Mouse (Mus musculus): ENCODE data around the gene Paqr8.

Gene Paqr8

GRCm38 (mm10) chr1:20974341-20975135 is 84.1 kb downstream of the Paqr8 start:
- DNase-seq, result no peak

DNA sequence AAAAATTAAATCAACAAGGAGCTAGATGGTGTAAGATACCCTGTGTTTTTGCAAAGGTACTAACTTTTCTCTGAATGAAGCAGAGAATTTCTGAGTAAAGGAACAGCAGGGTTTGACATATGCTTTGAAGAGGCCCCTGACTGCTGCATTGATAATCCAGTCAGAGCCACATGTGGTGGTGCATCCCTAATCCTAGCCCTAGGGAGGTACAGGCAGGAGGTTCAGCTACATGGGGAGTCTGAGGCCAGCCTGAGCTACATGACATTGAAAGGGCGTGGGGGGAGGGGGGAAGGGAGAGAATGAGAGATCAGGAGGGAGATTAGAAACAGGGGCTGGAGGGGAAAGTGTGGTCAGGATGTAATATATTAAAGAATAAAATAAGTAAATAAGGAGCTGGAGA is 90.1 kb downstream of the Paqr8 start:
- no peak for DNase-seq

DNA sequence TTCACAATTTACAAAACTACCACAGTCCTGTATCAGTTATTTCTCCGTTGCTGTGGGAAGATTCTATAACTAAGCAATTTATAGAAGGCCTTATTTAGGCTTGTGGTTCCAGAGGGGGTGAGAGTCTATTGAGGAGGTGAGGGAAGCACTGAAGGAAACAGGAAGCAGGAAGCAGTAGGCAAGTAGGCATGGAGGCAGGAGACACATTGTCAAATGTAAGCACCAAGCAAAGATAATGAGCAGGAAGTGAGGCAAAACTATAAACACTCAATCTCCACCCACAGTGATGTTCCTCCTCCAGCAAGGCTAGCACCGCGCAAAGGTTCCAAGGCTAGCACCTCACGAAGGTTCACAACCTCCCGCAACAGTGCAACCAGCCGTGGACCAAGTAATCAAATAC is 91.4 kb downstream of the Paqr8 start:
- DNase-seq, result no peak

- no peak for DNase-seq
Measured at GRCm38 (mm10) chr1:20984103-20984502, 93.7 kb downstream of the Paqr8 start.

DNA sequence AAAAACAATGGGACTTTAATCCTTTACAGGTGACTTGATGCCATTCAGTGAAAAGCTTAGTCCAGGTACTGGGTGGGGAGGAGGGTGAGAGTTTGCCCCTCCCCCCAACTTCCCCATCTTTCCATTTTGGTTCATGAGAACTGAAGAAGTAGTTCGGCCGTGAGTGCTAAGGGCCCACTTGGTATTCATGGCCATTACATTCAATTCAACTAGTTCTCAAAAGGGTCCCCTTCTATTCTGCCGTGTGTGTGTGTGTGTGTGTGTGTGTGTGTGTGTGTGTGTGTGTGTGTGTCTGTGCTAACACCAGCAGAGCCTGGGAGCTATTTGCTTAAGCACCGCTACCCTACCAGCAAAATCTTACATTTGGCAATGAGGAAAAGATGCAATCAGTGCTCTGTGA is 94.2 kb downstream of the Paqr8 start:
- DNase-seq, result no peak

GRCm38 (mm10) chr1:20986378-20987056 is 96.1 kb downstream of the Paqr8 start:
- DNase-seq, result no peak

Data from right cerebral cortex, postnatal 4 days (tissue).